Mouse (Mus musculus) intestine, embryonic 15.5 days (tissue): ENCODE results near the gene Vwa1. TPM values are rescaled to one million over a fixed set of nuclear protein-coding genes. Genes with fewer than 3 reads are reported as not detected.
A peak's percentile ranks its signal among the peaks of the same experiment; 100 is the strongest.
"Not testable (repeated sequence)": the region's sequence is repeated elsewhere in the genome, so short reads cannot be mapped to it uniquely, and the experiment has no call there.

Experiments used
- ATAC-seq: fragments of 200-750 bp; cut with Nextera tagmentation; 2 replicates; pipeline ENCODE4 v1.8.0; 2017; ENCODE audit warnings: moderate TSS enrichment, moderate library complexity
- H3K27ac ChIP-seq: fragments of 300-500 bp; sonication (generic); 2 replicates; pipeline ENCODE4 v1.5.1; 2015; ENCODE audit warnings: mild to moderate bottlenecking, inconsistent platforms
- H3K27me3 ChIP-seq: fragments of 300-500 bp; sonication (generic); replicated peaks from 2 replicates; pipeline ENCODE4 v1.6.1; 2015; ENCODE audit warnings: inconsistent platforms
- H3K36me3 ChIP-seq: fragments of 300-500 bp; sonication (generic); 2 replicates; pipeline ENCODE4 v1.6.1; 2015; ENCODE audit warnings: inconsistent platforms
- H3K4me1 ChIP-seq: fragments of 300-500 bp; sonication (generic); replicated peaks from 2 replicates; pipeline ENCODE4 v1.6.1; 2015; ENCODE audit warnings: inconsistent platforms
- H3K4me2 ChIP-seq: fragments of 300-500 bp; sonication (generic); replicated peaks from 2 replicates; pipeline ENCODE4 v1.6.1; 2015; ENCODE audit warnings: mild to moderate bottlenecking, inconsistent platforms
- H3K4me3 ChIP-seq: fragments of 300-500 bp; sonication (generic); replicated peaks from 2 replicates; pipeline ENCODE4 v1.5.1; 2015; ENCODE audit warnings: inconsistent platforms
- H3K9ac ChIP-seq: fragments of 300-500 bp; sonication (generic); 2 replicates; pipeline ENCODE4 v1.6.1; 2015; ENCODE audit warnings: inconsistent platforms
- H3K9me3 ChIP-seq: fragments of 300-500 bp; sonication (generic); 2 replicates; pipeline ENCODE4 v1.6.1; 2016; ENCODE audit warnings: inconsistent platforms
- WGBS: fragments of 180-500 bp; shearing (Covaris S2); methylation state at CpG from one replicate; pipeline ENCODE4 v1.1.7; 2015; 5-methylcytosine and 5-hydroxymethylcytosine counted together
- polyA plus RNA-seq: library from polyadenylated mRNA; unstranded; fragments of >200 nt; fragmentation: Nextera tagmentation; extraction: Ambion mirVana; gene quantifications from 2 replicates; pipeline ENCODE4 v1.2.1, GENCODE M21; 2015

Gene Vwa1
- polyA plus RNA-seq, 1 experiment from 2014 or later: 16.7 TPM

- H3K4me2 ChIP-seq: no peak overlapping the region
- no peak overlapping the region for H3K27ac ChIP-seq
Observed at GRCm38 (mm10) chr4:155791240-155791933, 16.9 kb upstream of the Vwa1 start.

GRCm38 (mm10) chr4:155790650-155791161 is 16.2 kb upstream of the Vwa1 start:
- H3K4me2 ChIP-seq: no peak overlapping the region
- no peaks in the 10 kb centered on the region for H3K9me3 ChIP-seq
- H3K27me3 ChIP-seq: no peaks in the 10 kb centered on the region
- no peak overlapping the region for H3K9ac ChIP-seq
- WGBS: 55% methylated on average over 3 of the region's 3 CpGs
- no peaks in the 10 kb centered on the region for H3K4me1 ChIP-seq
- no peaks in the 10 kb centered on the region for H3K36me3 ChIP-seq
- ATAC-seq: peak; percentile 68
- H3K4me3 ChIP-seq: no peak overlapping the region
- no peak overlapping the region for H3K27ac ChIP-seq

More at GRCm38 (mm10) chr4:155791240-155791933, 16.9 kb upstream of the Vwa1 start:
- H3K9ac ChIP-seq: no peak overlapping the region
- no peak overlapping the region for H3K4me3 ChIP-seq
- WGBS: 76% methylated on average over 24 of the region's 24 CpGs
- no peaks in the 10 kb centered on the region for H3K27me3 ChIP-seq
- no peaks in the 10 kb centered on the region for H3K36me3 ChIP-seq
- ATAC-seq: peak; percentile 31; the same call in 1 of the 2 replicates
- H3K4me1 ChIP-seq: no peaks in the 10 kb centered on the region
- no peaks in the 10 kb centered on the region for H3K9me3 ChIP-seq

- no peaks in the 10 kb centered on the region for H3K27me3 ChIP-seq
- H3K27ac ChIP-seq: no peak within 1 kb of the TSS
- H3K4me2 ChIP-seq: no peak within 1 kb of the TSS
- no peak within 1 kb of the TSS for H3K9ac ChIP-seq
- H3K36me3 ChIP-seq: no peaks in the 10 kb centered on the region
- 85% methylated on average over 3 of the region's 3 CpGs for WGBS
- H3K4me1 ChIP-seq: no peaks in the 10 kb centered on the region
- no peak within 1 kb of the TSS for H3K4me3 ChIP-seq
- no peaks in the 10 kb centered on the region for H3K9me3 ChIP-seq
- ATAC-seq: 0 out of 2 replicates have a peak, but pooled peaks have one; percentile 18
Observed at GRCm38 (mm10) chr4:155790021-155790489, 15.6 kb upstream of the Vwa1 start, which contains the start of gene Ankrd65. TSS of gene Ankrd65 (plus strand) at chr4:155790439.

GRCm38 (mm10) chr4:155788833-155789232 is 14.3 kb upstream of the Vwa1 start:
- not testable (repeated sequence) for H3K4me1 ChIP-seq, H3K27me3 ChIP-seq, H3K9me3 ChIP-seq, H3K9ac ChIP-seq, H3K4me3 ChIP-seq, ATAC-seq, H3K27ac ChIP-seq, H3K36me3 ChIP-seq, H3K4me2 ChIP-seq
- WGBS: 77% methylated on average over 4 of the region's 4 CpGs

GRCm38 (mm10) chr4:155788300-155788699 is 13.8 kb upstream of the Vwa1 start:
- Histone ChIP-seq H3K4me2 (no peak overlapping the region), H3K4me3 (no peak overlapping the region), H3K36me3 (no peaks in the 10 kb centered on the region), H3K27ac (no peak overlapping the region), H3K9ac (no peak overlapping the region), H3K4me1 (no peaks in the 10 kb centered on the region; the same call in 1 of the 2 replicates), H3K9me3 (no peaks in the 10 kb centered on the region), H3K27me3 (no peaks in the 10 kb centered on the region)
- 76% methylated on average over 3 of the region's 3 CpGs for WGBS
- ATAC-seq: no peak

GRCm38 (mm10) chr4:155785819-155786218 is 11.3 kb upstream of the Vwa1 start, which contains the start of gene Tmem88b:
TSS of gene Tmem88b (minus strand) at chr4:155785874.
- no peaks in the 10 kb centered on the region for H3K36me3 ChIP-seq
- H3K27me3 ChIP-seq: no peaks in the 10 kb centered on the region
- peaks cover 2% of the 10 kb centered on the region; the same call in 1 of the 2 replicates for H3K4me1 ChIP-seq
- H3K27ac ChIP-seq: no peak within 1 kb of the TSS
- H3K9me3 ChIP-seq: no peaks in the 10 kb centered on the region
- WGBS: 62% methylated on average over 5 of the region's 5 CpGs
- H3K4me2 ChIP-seq: peak within 1 kb of the TSS; percentile 87
- H3K9ac ChIP-seq: no peak within 1 kb of the TSS
- no peak for ATAC-seq
- H3K4me3 ChIP-seq: peak within 1 kb of the TSS; percentile 60; the same call in 1 of the 2 replicates

GRCm38 (mm10) chr4:155785246-155785645 is 10.7 kb upstream of the Vwa1 start:
- Histone ChIP-seq H3K4me2 (no peak overlapping the region), H3K9me3 (no peaks in the 10 kb centered on the region), H3K27ac (no peak overlapping the region), H3K9ac (no peak overlapping the region), H3K4me1 (peaks cover 2% of the 10 kb centered on the region; the same call in 1 of the 2 replicates), H3K36me3 (no peaks in the 10 kb centered on the region), H3K27me3 (no peaks in the 10 kb centered on the region), H3K4me3 (no peak overlapping the region)
- ATAC-seq: no peak
- 87% methylated on average over 10 of the region's 10 CpGs for WGBS

- H3K36me3 ChIP-seq: no peaks in the 10 kb centered on the region
- under 1% methylated on average over 52 of the region's 52 CpGs for whole genome bisulfite sequencing
- peaks cover 2% of the 10 kb centered on the region; the same call in 1 of the 2 replicates for H3K4me1 ChIP-seq
- H3K4me2 ChIP-seq: peak overlapping the region; percentile 87
- no peaks in the 10 kb centered on the region for H3K27me3 ChIP-seq
- H3K27ac ChIP-seq: peak overlapping the region; percentile 90
- peak overlapping the region; percentile 74 for H3K9ac ChIP-seq
- H3K9me3 ChIP-seq: no peaks in the 10 kb centered on the region
- H3K4me3 ChIP-seq: peak overlapping the region; percentile 60
- ATAC-seq: peak; percentile 94
Observed at GRCm38 (mm10) chr4:155784081-155784701, 9.7 kb upstream of the Vwa1 start.

GRCm38 (mm10) chr4:155783486-155784080 is 9.1 kb upstream of the Vwa1 start:
- H3K27ac ChIP-seq: peak overlapping the region; percentile 90; the same call in 1 of the 2 replicates
- H3K4me3 ChIP-seq: peak overlapping the region; percentile 60
- 36% methylated on average over 16 of the region's 16 CpGs for WGBS
- H3K9ac ChIP-seq: peak overlapping the region; percentile 74
- H3K9me3 ChIP-seq: no peaks in the 10 kb centered on the region
- peak overlapping the region; percentile 87 for H3K4me2 ChIP-seq
- ATAC-seq: no peak
- no peaks in the 10 kb centered on the region for H3K27me3 ChIP-seq
- no peaks in the 10 kb centered on the region for H3K36me3 ChIP-seq
- H3K4me1 ChIP-seq: peaks cover 2% of the 10 kb centered on the region; the same call in 1 of the 2 replicates

- no peak overlapping the region for H3K9ac ChIP-seq
- WGBS: 24% methylated on average over 6 of the region's 6 CpGs
- H3K27ac ChIP-seq: peak overlapping the region; percentile 62
- ATAC-seq: no peak
- H3K27me3 ChIP-seq: no peaks in the 10 kb centered on the region
- H3K36me3 ChIP-seq: no peaks in the 10 kb centered on the region
- H3K4me2 ChIP-seq: no peak overlapping the region
- H3K4me1 ChIP-seq: peaks cover 16% of the 10 kb centered on the region
- H3K4me3 ChIP-seq: no peak overlapping the region
- no peaks in the 10 kb centered on the region for H3K9me3 ChIP-seq
Observed at GRCm38 (mm10) chr4:155780895-155781294, 6.4 kb upstream of the Vwa1 start.

GRCm38 (mm10) chr4:155779498-155779897 is 5.0 kb upstream of the Vwa1 start:
- Histone ChIP-seq H3K4me3 (no peak overlapping the region), H3K27ac (no peak overlapping the region), H3K9me3 (no peaks in the 10 kb centered on the region), H3K4me1 (peaks cover 26% of the 10 kb centered on the region), H3K9ac (no peak overlapping the region), H3K4me2 (no peak overlapping the region), H3K36me3 (no peaks in the 10 kb centered on the region), H3K27me3 (no peaks in the 10 kb centered on the region)
- no peak for ATAC-seq
- WGBS: 82% methylated on average over 4 of the region's 4 CpGs

GRCm38 (mm10) chr4:155777816-155778215 is 3.3 kb upstream of the Vwa1 start:
- Histone ChIP-seq H3K4me1 (peaks cover 35% of the 10 kb centered on the region; the same call in 1 of the 2 replicates), H3K9me3 (no peaks in the 10 kb centered on the region), H3K27ac (no peak overlapping the region), H3K4me3 (no peak overlapping the region), H3K9ac (no peak overlapping the region), H3K4me2 (no peak overlapping the region), H3K27me3 (no peaks in the 10 kb centered on the region), H3K36me3 (no peaks in the 10 kb centered on the region)
- 76% methylated on average over 2 of the region's 2 CpGs for WGBS
- ATAC-seq: no peak
